Mouse (Mus musculus) stomach, embryonic 16.5 days (tissue): ENCODE data around the gene Fbxw20. TPM values are rescaled to one million over a fixed set of nuclear protein-coding genes. Genes with fewer than 3 reads are reported as not detected.
"Not testable (repeated sequence)": the region's sequence is repeated elsewhere in the genome, so short reads cannot be mapped to it uniquely, and the experiment has no call there.

Source experiments
- ATAC-seq: fragments of 200-750 bp; cut with Nextera tagmentation; 2 replicates; pipeline ENCODE4 v1.8.0; 2017; ENCODE audit warnings: moderate number of reproducible peaks, moderate TSS enrichment; ENCODE audit not compliant: insufficient read depth, low FRiP score
- H3K27ac ChIP-seq: fragments of 300-500 bp; sonication (generic); 2 replicates; pipeline ENCODE4 v1.5.1; 2014; ENCODE audit warnings: low read length
- H3K27me3 ChIP-seq: fragments of 300-500 bp; sonication (generic); 2 replicates; pipeline ENCODE4 v1.6.1; 2014; ENCODE audit warnings: low read length, control low read depth, mixed read lengths; ENCODE audit not compliant: control insufficient read depth, insufficient read depth
- H3K36me3 ChIP-seq: fragments of 300-500 bp; sonication (generic); 2 replicates; pipeline ENCODE4 v1.6.1; 2014; ENCODE audit warnings: low read length; ENCODE audit not compliant: control insufficient read depth, insufficient read depth
- H3K4me1 ChIP-seq: fragments of 300-500 bp; sonication (generic); 2 replicates; pipeline ENCODE4 v1.6.1; 2014; ENCODE audit warnings: low read length, control low read depth, mixed read lengths; ENCODE audit not compliant: control insufficient read depth, insufficient read depth
- H3K4me2 ChIP-seq: fragments of 300-500 bp; sonication (generic); 2 replicates; pipeline ENCODE4 v1.6.1; 2014; ENCODE audit warnings: low read depth, low read length, mixed read lengths
- H3K4me3 ChIP-seq: fragments of 300-500 bp; sonication (generic); replicated peaks from 2 replicates; pipeline ENCODE4 v1.5.1; 2014; ENCODE audit warnings: mild to moderate bottlenecking, low read length
- H3K9ac ChIP-seq: fragments of 300-500 bp; sonication (generic); 2 replicates; pipeline ENCODE4 v1.6.1; 2014; ENCODE audit warnings: low read length
- H3K9me3 ChIP-seq: fragments of 300-500 bp; sonication (generic); replicated peaks from 2 replicates; pipeline ENCODE4 v1.6.1; 2016; ENCODE audit warnings: low read length, control low read depth; ENCODE audit not compliant: control insufficient read depth
- WGBS: fragments of 180-500 bp; shearing (Covaris S2); extraction: QIAGEN DNeasy Blood & Tissue Kit; methylation state at CpG from one replicate; pipeline ENCODE4 v1.1.7; 2014; 5-methylcytosine and 5-hydroxymethylcytosine counted together
- polyA plus RNA-seq: library from polyadenylated mRNA; unstranded; fragments of >200 nt; fragmentation: Nextera tagmentation; extraction: Ambion mirVana; gene quantifications from 2 replicates; pipeline ENCODE4 v1.2.1, GENCODE M21; 2015

Fbxw20 gene
- not detected in 2 replicates for polyA plus RNA-seq

- Histone ChIP-seq H3K27ac (no peak within 1 kb of the TSS), H3K36me3 (no peaks in the 10 kb centered on the region), H3K4me1 (no peaks in the 10 kb centered on the region), H3K4me3 (no peak within 1 kb of the TSS), H3K9me3 (no peaks in the 10 kb centered on the region), H3K4me2 (no peak within 1 kb of the TSS), H3K27me3 (no peaks in the 10 kb centered on the region), H3K9ac (no peak within 1 kb of the TSS)
- 74% methylated on average over 1 of the region's 1 CpGs for WGBS
- ATAC-seq: no peak
Observed at GRCm38 (mm10) chr9:109234654-109235053, at the start of gene Fbxw20. TSS of gene Fbxw20 (minus strand) at chr9:109234754.

- no peaks in the 10 kb centered on the region for H3K36me3 ChIP-seq
- H3K4me3 ChIP-seq: no peak overlapping the region
- no peak overlapping the region for H3K4me2 ChIP-seq
- no peaks in the 10 kb centered on the region for H3K4me1 ChIP-seq
- no peaks in the 10 kb centered on the region for H3K27me3 ChIP-seq
- WGBS: 71% methylated on average over 2 of the region's 2 CpGs
- no peak overlapping the region for H3K27ac ChIP-seq
- ATAC-seq: no peak
- no peak overlapping the region for H3K9ac ChIP-seq
- no peaks in the 10 kb centered on the region for H3K9me3 ChIP-seq
Observed at GRCm38 (mm10) chr9:109263041-109263440, 28.5 kb upstream of the Fbxw20 start.

- no peak overlapping the region for H3K9ac ChIP-seq
- no peaks in the 10 kb centered on the region for H3K9me3 ChIP-seq
- ATAC-seq: no peak
- no peaks in the 10 kb centered on the region for H3K4me1 ChIP-seq
- H3K4me2 ChIP-seq: no peak overlapping the region
- no peak overlapping the region for H3K27ac ChIP-seq
- 69% methylated on average over 6 of the region's 6 CpGs for WGBS
- no peak overlapping the region for H3K4me3 ChIP-seq
- no peaks in the 10 kb centered on the region for H3K27me3 ChIP-seq
- H3K36me3 ChIP-seq: no peaks in the 10 kb centered on the region
Observed at GRCm38 (mm10) chr9:109218449-109218848, 16.1 kb downstream of the Fbxw20 start.

GRCm38 (mm10) chr9:109201347-109201746 is 33.2 kb downstream of the Fbxw20 start:
- WGBS: 45% methylated on average over 1 of the region's 1 CpGs
- H3K4me3 ChIP-seq, H3K27ac ChIP-seq, H3K4me1 ChIP-seq, H3K9me3 ChIP-seq, H3K4me2 ChIP-seq, ATAC-seq, H3K9ac ChIP-seq, H3K27me3 ChIP-seq, H3K36me3 ChIP-seq: not testable (repeated sequence)

GRCm38 (mm10) chr9:109200349-109200748 is 34.2 kb downstream of the Fbxw20 start:
- Histone ChIP-seq H3K27me3 (no peaks in the 10 kb centered on the region), H3K9me3 (no peaks in the 10 kb centered on the region), H3K4me2 (no peak overlapping the region), H3K36me3 (no peaks in the 10 kb centered on the region), H3K4me1 (no peaks in the 10 kb centered on the region), H3K4me3 (no peak overlapping the region), H3K9ac (no peak overlapping the region), H3K27ac (no peak overlapping the region)
- ATAC-seq: no peak
- 89% methylated on average over 1 of the region's 1 CpGs for WGBS

- Histone ChIP-seq H3K36me3 (no peaks in the 10 kb centered on the region), H3K27me3 (no peaks in the 10 kb centered on the region)
Observed at GRCm38 (mm10) chr9:109199353-109199752, 35.2 kb downstream of the Fbxw20 start.

GRCm38 (mm10) chr9:109195875-109196274 is 38.7 kb downstream of the Fbxw20 start, which contains the start of gene Fbxw13:
TSS of gene Fbxw13 (minus strand) at chr9:109195975.
- not testable (repeated sequence) for H3K4me1 ChIP-seq, H3K27ac ChIP-seq, H3K9me3 ChIP-seq, H3K4me2 ChIP-seq, H3K27me3 ChIP-seq, H3K9ac ChIP-seq, H3K36me3 ChIP-seq, H3K4me3 ChIP-seq, ATAC-seq
- WGBS: 75% methylated on average over 3 of the region's 3 CpGs

More at GRCm38 (mm10) chr9:109199353-109199752, 35.2 kb downstream of the Fbxw20 start:
- no peak overlapping the region for H3K4me3 ChIP-seq
- no peaks in the 10 kb centered on the region for H3K9me3 ChIP-seq
- no peak overlapping the region for H3K9ac ChIP-seq
- H3K4me1 ChIP-seq: no peaks in the 10 kb centered on the region
- H3K27ac ChIP-seq: no peak overlapping the region
- 47% methylated on average over 1 of the region's 1 CpGs for WGBS
- ATAC-seq: no peak
- no peak overlapping the region for H3K4me2 ChIP-seq

GRCm38 (mm10) chr9:109177208-109177607 is 57.3 kb downstream of the Fbxw20 start:
- Histone ChIP-seq H3K4me1 (no peaks in the 10 kb centered on the region), H3K27me3 (no peaks in the 10 kb centered on the region), H3K9ac (no peak overlapping the region), H3K27ac (no peak overlapping the region), H3K36me3 (no peaks in the 10 kb centered on the region), H3K9me3 (no peaks in the 10 kb centered on the region), H3K4me3 (no peak overlapping the region), H3K4me2 (no peak overlapping the region)
- 77% methylated on average over 1 of the region's 1 CpGs for WGBS
- no peak for ATAC-seq

GRCm38 (mm10) chr9:109176301-109176700 is 58.3 kb downstream of the Fbxw20 start:
- H3K27me3 ChIP-seq: no peaks in the 10 kb centered on the region
- no peaks in the 10 kb centered on the region for H3K36me3 ChIP-seq
- H3K9ac ChIP-seq: no peak overlapping the region
- no peak overlapping the region for H3K4me2 ChIP-seq
- H3K4me1 ChIP-seq: no peaks in the 10 kb centered on the region
- no peaks in the 10 kb centered on the region for H3K9me3 ChIP-seq
- ATAC-seq: no peak
- WGBS: 76% methylated on average over 1 of the region's 1 CpGs
- no peak overlapping the region for H3K27ac ChIP-seq
- no peak overlapping the region for H3K4me3 ChIP-seq
